Comparison of ENCODE assay signal across 9 mouse cellular contexts in genomic region chr5:147563511-147564139, GRCm38 (mm10).
DNase-seq lines count a peak whose midpoint lies in the region; ATAC-seq and TF ChIP-seq lines count a peak whose summit lies in the region.
"Had no signal": no experiment of that assay in that cellular context is flagged by ENCODE, and none has a peak within 500 bp of the region (broad histone marks: within the 10 kb centered on the region; RNA-seq: fewer than 3 reads in every experiment).

No protein-coding gene starts in this region.

- ATAC-seq in hindbrain, embryonic 16.5 days: no peak; the same call in 1 of the 2 replicates
- peak; percentile 30; the same call in 1 of the 2 replicates for ATAC-seq in megakaryocyte-erythroid progenitor cell, adult 5-6 weeks (replicated peaks; ENCODE audit: low FRiP score, low TSS enrichment, poor library complexity, severe bottlenecking)

- H3K27ac ChIP-seq in spleen, adult 2 months (ENCODE audit: insufficient read depth, low read length): no peak overlapping the region
- no peak overlapping the region for H3K27ac ChIP-seq in hindbrain, embryonic 16.5 days (ENCODE audit: low read depth, low read length)

- no peak for TF ChIP-seq POLR2A in spleen, adult 2 months (IDR thresholded peaks at IDR 0.05; ENCODE audit: low read depth, low read length)

- H3K9me3 ChIP-seq in hindbrain, embryonic 16.5 days (ENCODE audit: control insufficient read depth, low read length): no peaks in the 10 kb centered on the region

- no peaks in the 10 kb centered on the region for H3K27me3 ChIP-seq in spleen, adult 2 months (ENCODE audit: control insufficient read depth, insufficient read depth, low read length)
- no peaks in the 10 kb centered on the region for H3K27me3 ChIP-seq in hindbrain, embryonic 16.5 days (replicated peaks; ENCODE audit: control insufficient read depth, insufficient read depth, low read length)

- H3K4me3 ChIP-seq in spleen, adult 2 months (ENCODE audit: extremely low read depth, insufficient read depth, insufficient read length): peak overlapping the region; percentile 46; the same call in 1 of the 2 replicates
- H3K4me3 ChIP-seq in hindbrain, embryonic 16.5 days (ENCODE audit: low read length): no peak overlapping the region

- DNase-seq in spleen, adult 2 months (ENCODE audit: low read depth in 1 of 2, low spot score in 2 of 2): peak in 1 of 2 experiments; percentile 5
- no peak for DNase-seq in spleen, postnatal 4 days (ENCODE audit: low spot score in 2 of 2)
- peak; percentile 44 for DNase-seq in thymus, postnatal 4 days
- DNase-seq in right cerebral cortex, adult 2 months (ENCODE audit: low spot score in 2 of 2): no peak
- no peak for DNase-seq in testis, postnatal 10 days (ENCODE audit: low spot score)
- no peak for DNase-seq in frontal cortex, postnatal 10 days (ENCODE audit: low spot score in 2 of 2)
- DNase-seq: adrenal gland, adult 8-10 months had no signal

- H3K9ac ChIP-seq in hindbrain, embryonic 16.5 days (ENCODE audit: low read depth, low read length): no peak overlapping the region

- TF ChIP-seq CTCF in spleen, adult 2 months (IDR thresholded peaks at IDR 0.05; ENCODE audit: extremely low read depth, insufficient read depth, insufficient read length, insufficient replicate concordance): no peak

- WGBS in spleen, adult 2 months: 59% methylated on average over 18 of the region's 18 CpGs
- WGBS in hindbrain, embryonic 16.5 days: 42% methylated on average over 18 of the region's 18 CpGs

- no peaks in the 10 kb centered on the region for H3K36me3 ChIP-seq in spleen, adult 2 months (ENCODE audit: control insufficient read depth, insufficient read depth, low read length)
- no peaks in the 10 kb centered on the region for H3K36me3 ChIP-seq in hindbrain, embryonic 16.5 days (ENCODE audit: control insufficient read depth, insufficient read depth, low read length)

- no peaks in the 10 kb centered on the region for H3K4me1 ChIP-seq in spleen, adult 2 months (ENCODE audit: control insufficient read depth, insufficient read depth, insufficient read length)
- no peaks in the 10 kb centered on the region for H3K4me1 ChIP-seq in hindbrain, embryonic 16.5 days (ENCODE audit: control insufficient read depth, insufficient read depth, low read depth, low read length)

- peak overlapping the region; percentile 34; the same call in 1 of the 2 replicates for H3K4me2 ChIP-seq in hindbrain, embryonic 16.5 days (ENCODE audit: low read length)
